ENCODE assay signal across 9 mouse cellular contexts in the genomic region with DNA sequence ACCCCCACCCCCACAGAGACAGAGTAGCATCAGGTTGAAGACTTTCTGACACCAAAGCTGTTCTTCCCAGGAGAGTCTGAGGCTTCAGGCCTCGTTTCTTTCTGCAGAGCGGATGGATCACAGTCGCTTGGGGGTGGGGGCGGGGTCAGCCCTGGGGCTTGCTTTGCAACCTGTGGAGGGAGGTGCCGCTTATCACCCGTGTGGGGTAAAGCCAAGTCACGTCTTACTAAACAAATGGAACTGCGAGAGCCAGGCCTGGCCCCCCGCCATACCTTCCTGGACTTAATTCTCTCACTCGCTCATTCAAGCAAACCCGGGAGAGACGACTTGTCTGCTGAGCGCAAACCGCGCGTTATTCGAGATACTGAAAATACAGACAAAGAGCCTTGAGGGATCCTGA.
DNase-seq lines count a peak whose midpoint lies in the region; ATAC-seq lines count a peak whose summit lies in the region.
"Had no signal": no experiment of that assay in that cellular context is flagged by ENCODE, and none has a peak within 500 bp of the region (broad histone marks: within the 10 kb centered on the region; RNA-seq: fewer than 3 reads in every experiment).

No protein-coding gene starts in this region.

- peak; percentile 49 for DNase-seq in adrenal gland, postnatal 14 days
- no peak for DNase-seq in adrenal gland, postnatal 4 days (ENCODE audit: low spot score in 2 of 2)
- peak; percentile 50 for DNase-seq in urinary bladder, postnatal 14 days (ENCODE audit: low spot score)
- no peak for DNase-seq in urinary bladder, adult 2 months (ENCODE audit: low spot score)
- DNase-seq in limb, embryonic 11.5 days (ENCODE audit: low spot score) = peak; percentile 46
- no peak for DNase-seq in layer of hippocampus, adult 11-12 months (ENCODE audit: low spot score)

- H3K36me3 ChIP-seq in limb, embryonic 11.5 days (ENCODE audit: control insufficient read depth, insufficient read depth, low read length) = no peaks in the 10 kb centered on the region
- H3K36me3 ChIP-seq in neural tube, embryonic 15.5 days = no peaks in the 10 kb centered on the region

- H3K27ac ChIP-seq in limb, embryonic 11.5 days (replicated peaks; ENCODE audit: low read depth, low read length) = no peak overlapping the region; the same call in 1 of the 2 replicates
- peak overlapping the region; percentile 61 for H3K27ac ChIP-seq in neural tube, embryonic 15.5 days (replicated peaks)

- H3K4me1 ChIP-seq in limb, embryonic 11.5 days (ENCODE audit: control insufficient read depth, insufficient read depth, low read length) = peaks cover 46% of the 10 kb centered on the region
- peaks cover 21% of the 10 kb centered on the region for H3K4me1 ChIP-seq in neural tube, embryonic 15.5 days
- H3K4me1 ChIP-seq: megakaryocyte, embryonic 14.5 days had no signal

- no peaks in the 10 kb centered on the region for H3K27me3 ChIP-seq in limb, embryonic 11.5 days (ENCODE audit: control insufficient read depth, insufficient read depth, low read length)
- H3K27me3 ChIP-seq in neural tube, embryonic 15.5 days (replicated peaks) = no peaks in the 10 kb centered on the region

- peak overlapping the region; percentile 24 for H3K4me2 ChIP-seq in limb, embryonic 11.5 days (ENCODE audit: low read depth, severe bottlenecking)
- peak overlapping the region; percentile 49 for H3K4me2 ChIP-seq in neural tube, embryonic 15.5 days

- ATAC-seq in limb, embryonic 11.5 days (ENCODE audit: insufficient number of reproducible peaks, low FRiP score, low TSS enrichment, low read depth) = no peak
- ATAC-seq in neural tube, embryonic 15.5 days (ENCODE audit: low FRiP score) = no peak
- no peak for ATAC-seq in CD4-positive, CD25-positive, alpha-beta regulatory T cell, adult 4 months

- H3K9me3 ChIP-seq in limb, embryonic 11.5 days (ENCODE audit: control insufficient read depth, low read length) = no peaks in the 10 kb centered on the region
- no peaks in the 10 kb centered on the region for H3K9me3 ChIP-seq in neural tube, embryonic 15.5 days (replicated peaks)
- H3K9me3 ChIP-seq: megakaryocyte, embryonic 14.5 days had no signal

- peak overlapping the region; percentile 41 for H3K9ac ChIP-seq in limb, embryonic 11.5 days (ENCODE audit: low read length)
- H3K9ac ChIP-seq in neural tube, embryonic 15.5 days (replicated peaks) = peak overlapping the region; percentile 10; the same call in 1 of the 2 replicates

- WGBS in limb, embryonic 11.5 days = 8% methylated on average over 17 of the region's 17 CpGs
- WGBS in neural tube, embryonic 15.5 days = 4% methylated on average over 17 of the region's 17 CpGs

- no peak overlapping the region for H3K4me3 ChIP-seq in limb, embryonic 11.5 days (ENCODE audit: low read depth, low read length)
- peak overlapping the region; percentile 9 for H3K4me3 ChIP-seq in neural tube, embryonic 15.5 days (replicated peaks)
- H3K4me3 ChIP-seq: megakaryocyte, embryonic 14.5 days had no signal

Comparison
In these comparisons a context has a peak if more than half of its experiments do, and no peak if none do; other contexts are left out.
1. DNase-seq: peak in adrenal gland, postnatal 14 days (single experiment), urinary bladder, postnatal 14 days (single experiment) and limb, embryonic 11.5 days (single experiment); none in adrenal gland, postnatal 4 days (0 of 2), urinary bladder, adult 2 months (single experiment) and layer of hippocampus, adult 11-12 months (single experiment).